Mouse (Mus musculus): ENCODE measurements around the gene Hoxc11.

Hoxc11 gene

GRCm38 (mm10) chr15:103005308-103005707 is 51.1 kb downstream of the Hoxc11 start:
- no peak for DNase-seq (ENCODE audit: low spot score in 2 of 2)

- no peak for DNase-seq (ENCODE audit: low spot score in 2 of 2)
Observed at GRCm38 (mm10) chr15:103005797-103006196, 51.6 kb downstream of the Hoxc11 start.

GRCm38 (mm10) chr15:103006326-103006725 is 52.1 kb downstream of the Hoxc11 start:
- no peak for DNase-seq (ENCODE audit: low spot score in 2 of 2)

Data from right cerebral cortex, adult 2 months (tissue).